Mouse (Mus musculus) embryonic facial prominence, embryonic 15.5 days (tissue): Measurements from ENCODE around the gene Chmp1a. TPM values are rescaled to one million over a fixed set of nuclear protein-coding genes. Genes with fewer than 3 reads are reported as not detected.
"Not testable (repeated sequence)": the region's sequence is repeated elsewhere in the genome, so short reads cannot be mapped to it uniquely, and the experiment has no call there.

Source experiments
- ATAC-seq: fragments of 200-750 bp; cut with Nextera tagmentation; 2 replicates; pipeline ENCODE4 v1.8.0; 2017; ENCODE audit warnings: low read depth, moderate TSS enrichment; ENCODE audit not compliant: insufficient number of reproducible peaks, low FRiP score, low TSS enrichment
- H3K27ac ChIP-seq: fragments of 300-500 bp; sonication (generic); replicated peaks from 2 replicates; pipeline ENCODE4 v1.5.1; 2015; ENCODE audit warnings: mild to moderate bottlenecking, inconsistent platforms
- H3K27me3 ChIP-seq: fragments of 300-500 bp; sonication (generic); 2 replicates; pipeline ENCODE4 v1.6.1; 2015; ENCODE audit warnings: inconsistent platforms
- H3K36me3 ChIP-seq: fragments of 300-500 bp; sonication (generic); 2 replicates; pipeline ENCODE4 v1.6.1; 2015; ENCODE audit warnings: mild to moderate bottlenecking, inconsistent platforms
- H3K4me1 ChIP-seq: fragments of 300-500 bp; sonication (generic); 2 replicates; pipeline ENCODE4 v1.6.1; 2015; ENCODE audit warnings: inconsistent platforms
- H3K4me2 ChIP-seq: fragments of 300-500 bp; sonication (generic); replicated peaks from 2 replicates; pipeline ENCODE4 v1.6.1; 2015; ENCODE audit warnings: mild to moderate bottlenecking, inconsistent platforms
- H3K4me3 ChIP-seq: fragments of 300-500 bp; sonication (generic); replicated peaks from 2 replicates; pipeline ENCODE4 v1.5.1; 2015; ENCODE audit warnings: mild to moderate bottlenecking, inconsistent platforms
- H3K9ac ChIP-seq: fragments of 300-500 bp; sonication (generic); 2 replicates; pipeline ENCODE4 v1.6.1; 2015; ENCODE audit warnings: inconsistent platforms
- H3K9me3 ChIP-seq: fragments of 300-500 bp; sonication (generic); replicated peaks from 2 replicates; pipeline ENCODE4 v1.6.1; 2016; ENCODE audit warnings: inconsistent platforms
- WGBS: fragments of 180-500 bp; shearing (Covaris S2); methylation state at CpG from one replicate; pipeline ENCODE4 v1.1.7; 2015; 5-methylcytosine and 5-hydroxymethylcytosine counted together
- polyA plus RNA-seq: library from polyadenylated mRNA; unstranded; fragments of >200 nt; fragmentation: Nextera tagmentation; extraction: Ambion mirVana; gene quantifications from 2 replicates; pipeline ENCODE4 v1.2.1, GENCODE M21; 2015

The Chmp1a gene
- polyA plus RNA-seq, 1 experiment from 2014 or later: 165 TPM

- 75% methylated on average over 5 of the region's 5 CpGs for WGBS
Observed at GRCm38 (mm10) chr8:123197016-123197415, 15.5 kb downstream of the Chmp1a start.

GRCm38 (mm10) chr8:123193771-123194170 is 18.8 kb downstream of the Chmp1a start:
- no peaks in the 10 kb centered on the region for H3K27me3 ChIP-seq
- no peak for ATAC-seq

More at GRCm38 (mm10) chr8:123197016-123197415, 15.5 kb downstream of the Chmp1a start:
- not testable (repeated sequence) for H3K4me3 ChIP-seq, H3K4me1 ChIP-seq, ATAC-seq, H3K9ac ChIP-seq, H3K27ac ChIP-seq, H3K36me3 ChIP-seq, H3K9me3 ChIP-seq, H3K4me2 ChIP-seq, H3K27me3 ChIP-seq

GRCm38 (mm10) chr8:123191908-123192307 is 20.7 kb downstream of the Chmp1a start:
- no peaks in the 10 kb centered on the region for H3K9me3 ChIP-seq
- 54% methylated on average over 8 of the region's 8 CpGs for WGBS
- peaks cover 34% of the 10 kb centered on the region for H3K4me1 ChIP-seq
- H3K4me3 ChIP-seq: no peak overlapping the region
- no peaks in the 10 kb centered on the region for H3K27me3 ChIP-seq
- no peak overlapping the region for H3K4me2 ChIP-seq
- H3K9ac ChIP-seq: no peak overlapping the region
- no peak for ATAC-seq
- H3K36me3 ChIP-seq: no peaks in the 10 kb centered on the region
- H3K27ac ChIP-seq: no peak overlapping the region

More at GRCm38 (mm10) chr8:123193771-123194170, 18.8 kb downstream of the Chmp1a start:
- H3K9ac ChIP-seq: no peak overlapping the region
- H3K4me3 ChIP-seq: no peak overlapping the region
- no peaks in the 10 kb centered on the region for H3K36me3 ChIP-seq
- no peak overlapping the region for H3K4me2 ChIP-seq
- H3K27ac ChIP-seq: no peak overlapping the region
- no peaks in the 10 kb centered on the region for H3K9me3 ChIP-seq
- whole genome bisulfite sequencing: 89% methylated on average over 9 of the region's 9 CpGs
- H3K4me1 ChIP-seq: peaks cover 18% of the 10 kb centered on the region

- Histone ChIP-seq H3K4me1 (peaks cover 46% of the 10 kb centered on the region), H3K36me3 (no peaks in the 10 kb centered on the region), H3K4me3 (0 out of 2 replicates have a peak overlapping the region, but pooled peaks have one; percentile 18), H3K27me3 (no peaks in the 10 kb centered on the region), H3K4me2 (peak overlapping the region; percentile 32; the same call in 1 of the 2 replicates), H3K9me3 (no peaks in the 10 kb centered on the region), H3K9ac (no peak overlapping the region), H3K27ac (peak overlapping the region; percentile 55; the same call in 1 of the 2 replicates)
- ATAC-seq: no peak
- under 1% methylated on average over 9 of the region's 9 CpGs for WGBS
Observed at GRCm38 (mm10) chr8:123190678-123191077, 21.9 kb downstream of the Chmp1a start.

GRCm38 (mm10) chr8:123188841-123189240 is 23.7 kb downstream of the Chmp1a start:
- H3K36me3 ChIP-seq: no peaks in the 10 kb centered on the region
- no peak overlapping the region for H3K4me3 ChIP-seq
- no peaks in the 10 kb centered on the region for H3K27me3 ChIP-seq
- no peak overlapping the region for H3K27ac ChIP-seq
- no peak overlapping the region for H3K4me2 ChIP-seq
- H3K4me1 ChIP-seq: peaks cover 58% of the 10 kb centered on the region
- ATAC-seq: no peak
- 55% methylated on average over 7 of the region's 7 CpGs for WGBS
- H3K9me3 ChIP-seq: no peaks in the 10 kb centered on the region
- H3K9ac ChIP-seq: no peak overlapping the region

DNA sequence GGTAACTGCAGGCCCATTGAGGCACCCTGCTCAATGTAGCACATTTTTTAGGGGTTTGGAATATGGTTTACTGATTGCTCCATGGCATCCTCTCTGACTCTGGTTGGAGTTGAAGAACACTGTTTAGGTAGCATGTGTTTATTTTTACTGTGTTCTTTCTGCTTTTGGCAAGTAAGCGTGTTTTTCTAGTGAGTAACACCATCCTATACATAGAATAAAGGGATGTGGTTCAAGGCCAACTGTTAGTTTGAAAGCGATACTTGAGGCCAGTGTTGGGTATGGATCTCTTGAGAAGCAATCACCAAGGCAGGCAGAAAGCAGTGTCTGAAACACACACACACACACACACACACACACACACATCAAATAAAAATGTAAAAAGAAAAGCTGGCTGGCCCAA is 24.6 kb downstream of the Chmp1a start:
- Histone ChIP-seq H3K36me3 (no peaks in the 10 kb centered on the region), H3K27ac (peak overlapping the region; percentile 66; the same call in 1 of the 2 replicates), H3K4me3 (no peak overlapping the region), H3K4me2 (no peak overlapping the region), H3K9ac (no peak overlapping the region), H3K27me3 (no peaks in the 10 kb centered on the region), H3K4me1 (peaks cover 58% of the 10 kb centered on the region), H3K9me3 (no peaks in the 10 kb centered on the region)
- WGBS: 61% methylated on average over 2 of the region's 2 CpGs
- ATAC-seq: no peak

DNA sequence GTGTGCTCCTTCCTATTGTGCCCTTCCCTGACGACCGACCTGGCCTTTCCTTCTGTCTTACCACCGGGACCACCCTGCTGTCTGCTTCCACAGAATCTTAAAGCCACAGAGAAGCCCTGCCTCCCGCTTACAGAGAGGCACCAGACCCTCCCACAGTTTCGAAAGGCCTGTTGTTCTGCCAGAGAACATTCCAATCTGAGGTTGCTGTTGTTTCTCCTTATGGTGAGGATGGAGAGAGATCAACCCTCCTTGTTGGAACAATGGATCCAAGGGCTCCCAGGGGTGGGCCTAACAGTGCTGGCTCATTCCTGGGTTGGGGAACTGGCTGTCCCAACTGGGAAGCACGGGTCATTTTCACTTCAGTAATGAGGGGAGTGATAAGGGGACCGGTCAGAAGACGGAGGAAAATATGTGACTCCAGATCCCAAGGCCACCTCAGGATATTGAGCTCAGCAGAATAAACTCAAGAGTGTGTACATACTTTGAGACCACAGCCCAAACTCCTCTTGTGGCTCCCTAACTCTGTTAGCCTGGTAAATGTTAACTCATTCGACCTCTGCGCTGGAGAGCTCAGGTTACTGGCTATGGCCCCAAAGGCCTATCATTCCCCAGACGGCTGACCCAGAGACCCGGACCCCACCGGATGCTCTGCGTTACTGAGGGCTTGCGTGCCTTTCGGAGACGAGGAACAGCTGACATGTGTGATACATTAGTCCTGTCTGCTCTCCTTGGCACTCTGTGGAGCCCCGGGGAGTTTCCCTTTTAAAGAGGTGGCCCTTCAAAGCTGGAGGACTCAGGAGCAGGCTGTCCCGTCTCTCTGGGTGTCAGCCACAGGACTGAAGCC is 26.8 kb downstream of the Chmp1a start, which contains the start of gene Dpep1:
TSS of gene Dpep1 (plus strand) at position 677 of the 844 bp plus-strand sequence.
- H3K27ac ChIP-seq: peak within 1 kb of the TSS; percentile 82
- peaks cover 51% of the 10 kb centered on the region for H3K4me1 ChIP-seq
- H3K4me3 ChIP-seq: peak within 1 kb of the TSS; percentile 4; the same call in 1 of the 2 replicates
- H3K9me3 ChIP-seq: no peaks in the 10 kb centered on the region
- no peaks in the 10 kb centered on the region for H3K27me3 ChIP-seq
- 21% methylated on average over 19 of the region's 19 CpGs for WGBS
- H3K9ac ChIP-seq: no peak within 1 kb of the TSS
- H3K36me3 ChIP-seq: no peaks in the 10 kb centered on the region
- peak; percentile 39; the same call in 1 of the 2 replicates for ATAC-seq
- H3K4me2 ChIP-seq: peak within 1 kb of the TSS; percentile 27; the same call in 1 of the 2 replicates

DNA sequence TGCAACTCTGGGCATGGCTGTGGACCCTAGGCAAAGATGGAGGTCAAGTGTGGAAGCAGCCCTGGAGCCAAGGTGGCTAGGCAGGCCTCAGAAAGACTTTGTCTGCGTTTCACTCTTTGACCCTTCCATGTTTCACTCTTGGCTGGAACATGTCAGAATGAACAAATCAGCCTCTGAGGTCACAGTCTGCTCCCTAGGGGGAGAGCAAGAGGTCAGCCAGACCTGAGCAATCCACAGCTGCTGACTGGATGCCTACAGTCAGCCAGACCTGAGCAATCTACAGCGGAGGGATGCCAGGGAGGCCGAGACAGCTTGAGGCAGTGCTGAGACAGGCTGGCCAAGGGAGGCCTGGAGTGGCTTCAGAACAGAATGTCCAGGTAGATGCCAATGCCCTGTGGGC is 31.2 kb downstream of the Chmp1a start:
- Histone ChIP-seq H3K27me3 (no peaks in the 10 kb centered on the region), H3K4me2 (no peak overlapping the region), H3K4me1 (peaks cover 19% of the 10 kb centered on the region), H3K27ac (no peak overlapping the region), H3K36me3 (no peaks in the 10 kb centered on the region), H3K9ac (no peak overlapping the region), H3K4me3 (no peak overlapping the region), H3K9me3 (no peaks in the 10 kb centered on the region)
- no peak for ATAC-seq
- 59% methylated on average over 3 of the region's 3 CpGs for WGBS

GRCm38 (mm10) chr8:123157888-123158465 is 54.6 kb downstream of the Chmp1a start, which contains the start of gene Sult5a1:
Gene Sult5a1 (minus strand): TSS chr8:123158315.
- H3K4me2 ChIP-seq: peak within 1 kb of the TSS; percentile 34
- H3K9ac ChIP-seq: no peak within 1 kb of the TSS
- peaks cover 36% of the 10 kb centered on the region for H3K4me1 ChIP-seq
- H3K36me3 ChIP-seq: no peaks in the 10 kb centered on the region
- ATAC-seq: peak; percentile 48; the same call in 1 of the 2 replicates
- H3K9me3 ChIP-seq: no peaks in the 10 kb centered on the region
- peak within 1 kb of the TSS; percentile 66 for H3K27ac ChIP-seq
- peak within 1 kb of the TSS; percentile 31 for H3K4me3 ChIP-seq
- no peaks in the 10 kb centered on the region for H3K27me3 ChIP-seq
- WGBS: 24% methylated on average over 13 of the region's 13 CpGs

- WGBS: 69% methylated on average over 9 of the region's 9 CpGs
- H3K27ac ChIP-seq: peak overlapping the region; percentile 76
Observed at GRCm38 (mm10) chr8:123156070-123156773, 56.3 kb downstream of the Chmp1a start.

DNA sequence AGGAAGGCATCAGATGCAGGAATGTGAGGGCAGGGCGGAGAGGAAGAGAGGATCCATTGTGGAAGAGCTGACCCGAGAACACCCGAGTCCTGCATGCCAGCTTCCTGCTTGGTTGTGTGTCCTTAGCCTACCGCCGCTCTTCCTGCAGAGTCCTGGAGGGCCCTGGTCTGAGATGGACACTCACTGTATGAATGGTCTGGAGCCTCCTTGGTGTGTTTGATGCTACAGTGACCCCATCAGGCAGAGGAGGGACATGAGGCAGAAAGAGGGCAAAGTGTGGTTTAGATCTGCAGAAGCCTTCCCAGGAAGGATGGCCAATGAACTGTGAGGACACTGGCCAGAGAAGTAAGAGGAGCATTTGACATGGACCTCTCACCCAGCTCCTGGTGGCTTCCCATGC is 57.4 kb downstream of the Chmp1a start:
- Histone ChIP-seq H3K27me3 (no peaks in the 10 kb centered on the region), H3K27ac (no peak overlapping the region), H3K36me3 (no peaks in the 10 kb centered on the region), H3K9ac (no peak overlapping the region), H3K4me1 (peaks cover 40% of the 10 kb centered on the region), H3K4me2 (no peak overlapping the region), H3K4me3 (no peak overlapping the region), H3K9me3 (no peaks in the 10 kb centered on the region)
- no peak for ATAC-seq
- WGBS: 63% methylated on average over 5 of the region's 5 CpGs

More at GRCm38 (mm10) chr8:123156070-123156773, 56.3 kb downstream of the Chmp1a start:
- Histone ChIP-seq H3K4me3 (no peak overlapping the region), H3K4me2 (no peak overlapping the region), H3K4me1 (peaks cover 36% of the 10 kb centered on the region), H3K27me3 (no peaks in the 10 kb centered on the region), H3K36me3 (no peaks in the 10 kb centered on the region), H3K9ac (no peak overlapping the region), H3K9me3 (no peaks in the 10 kb centered on the region)
- ATAC-seq: peak; percentile 48
